Mouse (Mus musculus) forebrain, embryonic 16.5 days (tissue): Measurements from ENCODE around the gene Ap1m1. TPM values are rescaled to one million over a fixed set of nuclear protein-coding genes. Genes with fewer than 3 reads are reported as not detected.

Source experiments
- polyA plus RNA-seq: library from polyadenylated mRNA; unstranded; fragments of >200 nt; fragmentation: Nextera tagmentation; extraction: Ambion mirVana; gene quantifications from 2 replicates; pipeline ENCODE4 v1.2.1, GENCODE M21; 2015

The Ap1m1 gene
- polyA plus RNA-seq, 1 experiment from 2014 or later = 284 TPM

Other genes starting within 250 kb of the Ap1m1 start
- gene Cyp4f18, start 230.4 kb upstream of the Ap1m1 start, polyA plus RNA-seq = 0.34 and 0.79 TPM in 2 replicates
- gene Olfr372, start 198.8 kb upstream of the Ap1m1 start, polyA plus RNA-seq = not detected in 2 replicates
- not detected in 2 replicates for gene Olfr373, start 156.8 kb upstream of the Ap1m1 start, polyA plus RNA-seq
- gene Olfr374, start 133.0 kb upstream of the Ap1m1 start, polyA plus RNA-seq = not detected in 2 replicates
- 214 and 253 TPM in 2 replicates for gene Tpm4, start 105.0 kb upstream of the Ap1m1 start, polyA plus RNA-seq
- 105 and 121 TPM in 2 replicates for gene Rab8a, start 78.8 kb upstream of the Ap1m1 start, polyA plus RNA-seq
- not detected in 2 replicates for gene Hsh2d, start 50.4 kb upstream of the Ap1m1 start, polyA plus RNA-seq
- not detected in 2 replicates for gene Cib3, start 27.2 kb upstream of the Ap1m1 start, polyA plus RNA-seq
- not detected in 2 replicates for gene Gm11034, start 26.4 kb upstream of the Ap1m1 start, polyA plus RNA-seq
- gene Fam32a, start 20.3 kb upstream of the Ap1m1 start, polyA plus RNA-seq = 124 and 129 TPM in 2 replicates
- gene Gm10282, start 65.2 kb downstream of the Ap1m1 start, polyA plus RNA-seq = 16.5 and 25.7 TPM in 2 replicates
- 3.2 and 3.8 TPM in 2 replicates for gene Klf2, start 79.0 kb downstream of the Ap1m1 start, polyA plus RNA-seq
- gene Eps15l1, start 181.4 kb downstream of the Ap1m1 start, polyA plus RNA-seq = 67.3 and 68.0 TPM in 2 replicates
- 1.1 and 1.3 TPM in 2 replicates for gene Calr3, start 203.9 kb downstream of the Ap1m1 start, polyA plus RNA-seq
- 21.4 and 24.5 TPM in 2 replicates for gene 1700030K09Rik, start 203.9 kb downstream of the Ap1m1 start, polyA plus RNA-seq
- gene Cherp, start 235.2 kb downstream of the Ap1m1 start, polyA plus RNA-seq = 48.2 and 58.2 TPM in 2 replicates